Mouse (Mus musculus) forebrain, postnatal 0 days (tissue): ENCODE data around the gene Nme8. TPM values are rescaled to one million over a fixed set of nuclear protein-coding genes. Genes with fewer than 3 reads are reported as not detected.
A peak's percentile ranks its signal among the peaks of the same experiment; 100 is the strongest.

ENCODE experiments used
- ATAC-seq: fragments of 200-750 bp; cut with Nextera tagmentation; 2 replicates; pipeline ENCODE4 v1.8.0; 2017; ENCODE audit warnings: mild to moderate bottlenecking, moderate library complexity
- DNase-seq: peaks from one replicate; pipeline ENCODE4 v3.0.0-alpha.2; 2015
- H3K27ac ChIP-seq: fragments of 300-500 bp; sonication (generic); 2 replicates; pipeline ENCODE4 v1.5.1; 2014; ENCODE audit warnings: low read depth, mild to moderate bottlenecking, antibody characterized with exemption, low read length, moderate library complexity, mixed read lengths
- H3K27me3 ChIP-seq: fragments of 300-500 bp; sonication (generic); 2 replicates; pipeline ENCODE4 v1.6.1; 2014; ENCODE audit warnings: mild to moderate bottlenecking, low read length, mixed read lengths; ENCODE audit not compliant: insufficient read depth
- H3K36me3 ChIP-seq: fragments of 300-500 bp; sonication (generic); 2 replicates; pipeline ENCODE4 v1.6.1; 2014; ENCODE audit warnings: mild to moderate bottlenecking, moderate library complexity; ENCODE audit not compliant: insufficient read depth
- H3K4me1 ChIP-seq: fragments of 300-500 bp; sonication (generic); 2 replicates; pipeline ENCODE4 v1.6.1; 2014; ENCODE audit warnings: antibody characterized with exemption; ENCODE audit not compliant: insufficient read depth
- H3K4me2 ChIP-seq: fragments of 300-500 bp; sonication (generic); 2 replicates; pipeline ENCODE4 v1.6.1; 2014; ENCODE audit warnings: low read depth, mild to moderate bottlenecking, moderate library complexity
- H3K4me3 ChIP-seq: fragments of 300-500 bp; sonication (generic); 2 replicates; pipeline ENCODE4 v1.5.1; 2014; ENCODE audit warnings: low read depth, low read length, mixed read lengths
- H3K9ac ChIP-seq: fragments of 300-500 bp; sonication (generic); 2 replicates; pipeline ENCODE4 v1.6.1; 2014; ENCODE audit warnings: mild to moderate bottlenecking
- H3K9me3 ChIP-seq: fragments of 300-500 bp; sonication (generic); 2 replicates; pipeline ENCODE4 v1.6.1; 2016; ENCODE audit warnings: low read length
- CTCF ChIP-seq: sonication (generic); IDR thresholded peaks from 2 replicates; pipeline ENCODE4 v1.5.1; 2016; ENCODE audit warnings: antibody characterized with exemption, control low read depth, low read depth
- WGBS: fragments of 180-500 bp; shearing (Covaris S2); extraction: QIAGEN DNeasy Blood & Tissue Kit; methylation state at CpG from one replicate; pipeline ENCODE4 v1.1.7; 2014; 5-methylcytosine and 5-hydroxymethylcytosine counted together
- polyA plus RNA-seq: library from polyadenylated mRNA; unstranded; fragments of >200 nt; fragmentation: Nextera tagmentation; extraction: Ambion mirVana; gene quantifications from 2 replicates; pipeline ENCODE4 v1.2.1, GENCODE M21; 2015
- total RNA-seq: library from RNA; depleted of rRNA; stranded (reverse); fragments of >200 nt; gene quantifications from 2 replicates; pipeline ENCODE4 v1.2.3, GENCODE M21; 2014; rRNA removed

Nme8 gene
- total RNA-seq: not detected in 2 replicates
- not detected in 2 replicates for polyA plus RNA-seq

DNA sequence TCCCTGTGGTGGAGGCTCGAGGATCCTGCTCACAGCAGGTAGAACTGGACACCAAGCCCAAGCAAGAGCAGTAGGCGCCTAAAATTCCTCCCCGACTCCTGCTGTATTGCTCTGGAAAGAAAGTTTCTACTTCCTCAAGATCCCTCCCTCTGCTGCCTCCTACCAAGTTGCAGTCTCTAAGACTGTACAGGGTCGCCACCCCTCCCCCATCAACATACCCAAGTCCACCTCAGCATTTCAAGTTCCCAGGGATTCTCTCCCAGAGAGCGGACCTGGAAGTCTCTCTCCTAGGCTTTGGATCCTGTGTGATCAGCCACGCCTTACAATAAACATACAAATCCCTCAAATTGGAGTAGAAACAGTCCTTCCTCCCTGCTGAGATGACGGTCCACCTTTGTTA lies at the start of gene Nme8:
Nme8 (minus strand) TSS at position 5 of the 400 bp plus-strand sequence.
- Histone ChIP-seq H3K27ac (no peak within 1 kb of the TSS), H3K27me3 (no peaks in the 10 kb centered on the region; the same call in 1 of the 2 replicates), H3K4me2 (no peak within 1 kb of the TSS), H3K9ac (no peak within 1 kb of the TSS), H3K4me1 (no peaks in the 10 kb centered on the region), H3K36me3 (no peaks in the 10 kb centered on the region), H3K9me3 (no peaks in the 10 kb centered on the region), H3K4me3 (no peak within 1 kb of the TSS)
- DNase-seq (no peak), ATAC-seq (no peak)
- TF ChIP-seq CTCF: no peak
- WGBS: 20% methylated on average over 7 of the region's 7 CpGs

DNA sequence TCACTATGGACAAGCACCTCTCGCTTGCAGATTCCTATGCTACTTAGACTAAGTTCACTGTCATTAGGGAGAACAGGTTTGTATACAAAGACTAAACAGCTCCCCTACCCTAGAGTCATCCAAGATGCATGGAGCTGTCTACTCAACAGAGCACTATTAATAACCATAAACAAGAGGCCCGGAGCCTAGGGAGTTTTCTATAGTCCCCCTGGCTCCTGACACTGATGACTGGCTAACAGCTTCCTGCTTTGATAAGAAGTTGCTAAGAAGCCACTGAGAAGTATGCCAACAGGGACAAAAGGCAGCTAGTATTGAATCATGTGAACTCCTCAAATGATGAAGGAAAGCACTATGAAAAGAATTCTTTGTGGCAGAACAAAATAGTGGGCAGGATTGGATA lies 48.1 kb upstream of the Nme8 start:
- Histone ChIP-seq H3K27ac (no peak overlapping the region), H3K36me3 (no peaks in the 10 kb centered on the region), H3K27me3 (no peaks in the 10 kb centered on the region), H3K9me3 (no peaks in the 10 kb centered on the region), H3K4me2 (no peak overlapping the region), H3K4me3 (no peak overlapping the region), H3K4me1 (no peaks in the 10 kb centered on the region), H3K9ac (no peak overlapping the region)
- ATAC-seq: no peak
- TF ChIP-seq CTCF: no peak
- DNase-seq: no peak
- 39% methylated on average over 2 of the region's 2 CpGs for WGBS

DNA sequence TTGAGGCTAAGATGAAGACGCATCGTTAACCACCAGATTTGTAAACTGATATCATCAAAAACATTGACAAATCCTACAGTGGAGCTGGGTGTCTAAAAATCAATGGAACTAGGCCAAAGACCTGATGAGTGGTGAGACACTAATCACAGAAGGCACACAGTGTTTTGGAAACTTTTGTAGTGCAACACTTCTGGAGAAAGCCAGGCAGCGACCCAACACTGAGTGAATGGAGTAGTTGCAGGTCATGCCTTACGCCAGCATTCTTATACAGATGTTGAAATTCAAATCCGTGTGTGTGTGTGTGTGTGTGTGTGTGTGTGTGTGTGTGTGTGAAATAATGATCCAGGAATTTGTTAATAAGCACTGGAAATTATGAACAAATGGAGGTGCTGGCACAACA lies 46.9 kb upstream of the Nme8 start:
- no peak overlapping the region for H3K4me2 ChIP-seq
- no peak for ATAC-seq
- DNase-seq: no peak
- H3K4me3 ChIP-seq: no peak overlapping the region
- no peak overlapping the region for H3K9ac ChIP-seq
- no peaks in the 10 kb centered on the region for H3K4me1 ChIP-seq
- WGBS: 80% methylated on average over 5 of the region's 5 CpGs
- no peaks in the 10 kb centered on the region for H3K9me3 ChIP-seq
- H3K36me3 ChIP-seq: no peaks in the 10 kb centered on the region
- H3K27ac ChIP-seq: no peak overlapping the region
- no peak for TF ChIP-seq CTCF
- no peaks in the 10 kb centered on the region for H3K27me3 ChIP-seq

DNA sequence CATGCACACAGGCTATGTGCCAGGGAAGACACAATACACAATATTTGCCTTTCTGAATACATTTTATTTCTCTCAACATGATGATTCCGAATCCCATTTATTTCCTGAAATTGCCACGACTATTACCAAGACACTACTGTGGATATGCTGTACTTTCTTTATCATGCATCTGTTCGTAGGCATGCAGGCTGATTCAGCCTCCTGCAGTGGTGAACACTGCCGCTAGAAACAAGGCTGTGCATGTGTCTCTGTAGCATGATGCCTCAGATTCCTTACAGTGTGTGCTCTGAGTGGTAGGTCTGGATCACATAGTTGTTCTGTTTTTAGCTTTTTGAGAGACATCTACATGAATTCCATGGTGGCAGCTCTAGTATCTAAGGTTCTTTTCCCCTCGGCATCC lies 37.0 kb upstream of the Nme8 start:
- H3K27ac ChIP-seq: no peak overlapping the region
- no peak for TF ChIP-seq CTCF
- no peaks in the 10 kb centered on the region for H3K9me3 ChIP-seq
- no peak overlapping the region for H3K9ac ChIP-seq
- H3K4me3 ChIP-seq: no peak overlapping the region
- H3K4me2 ChIP-seq: no peak overlapping the region
- no peaks in the 10 kb centered on the region for H3K27me3 ChIP-seq
- H3K4me1 ChIP-seq: 0 out of 2 replicates have a peak, but pooled peaks cover 4% of the 10 kb centered on the region
- DNase-seq (peak; percentile 18), ATAC-seq (no peak; the same call in 1 of the 2 replicates)
- no peaks in the 10 kb centered on the region for H3K36me3 ChIP-seq
- WGBS: 71% methylated on average over 5 of the region's 5 CpGs

DNA sequence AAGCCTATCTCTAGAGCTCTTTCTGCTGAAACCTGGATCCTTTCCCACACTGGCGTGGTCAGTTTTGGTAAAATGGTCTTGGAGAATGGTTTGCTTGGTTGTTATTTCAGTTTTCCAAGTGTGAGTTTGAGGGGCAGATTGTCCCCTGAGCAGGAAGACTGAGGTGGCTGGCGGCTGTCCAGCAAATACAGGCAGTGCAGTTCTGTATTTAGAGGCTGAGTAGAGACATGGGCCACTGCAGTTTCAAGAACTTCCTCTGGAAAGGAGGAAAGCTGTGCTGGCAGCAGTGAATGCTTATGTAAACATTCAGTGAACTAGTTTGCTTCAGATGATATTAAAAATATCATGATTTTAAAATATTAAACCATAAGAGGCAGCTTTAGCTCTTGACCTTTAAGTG lies 33.2 kb upstream of the Nme8 start:
- no peak overlapping the region for H3K4me3 ChIP-seq
- no peak overlapping the region for H3K4me2 ChIP-seq
- ATAC-seq: no peak
- H3K9me3 ChIP-seq: no peaks in the 10 kb centered on the region
- no peaks in the 10 kb centered on the region for H3K27me3 ChIP-seq
- no peak for TF ChIP-seq CTCF
- no peak overlapping the region for H3K27ac ChIP-seq
- no peak for DNase-seq
- 0 out of 2 replicates have a peak, but pooled peaks cover 4% of the 10 kb centered on the region for H3K4me1 ChIP-seq
- WGBS: 81% methylated on average over 2 of the region's 2 CpGs
- no peak overlapping the region for H3K9ac ChIP-seq
- H3K36me3 ChIP-seq: no peaks in the 10 kb centered on the region

DNA sequence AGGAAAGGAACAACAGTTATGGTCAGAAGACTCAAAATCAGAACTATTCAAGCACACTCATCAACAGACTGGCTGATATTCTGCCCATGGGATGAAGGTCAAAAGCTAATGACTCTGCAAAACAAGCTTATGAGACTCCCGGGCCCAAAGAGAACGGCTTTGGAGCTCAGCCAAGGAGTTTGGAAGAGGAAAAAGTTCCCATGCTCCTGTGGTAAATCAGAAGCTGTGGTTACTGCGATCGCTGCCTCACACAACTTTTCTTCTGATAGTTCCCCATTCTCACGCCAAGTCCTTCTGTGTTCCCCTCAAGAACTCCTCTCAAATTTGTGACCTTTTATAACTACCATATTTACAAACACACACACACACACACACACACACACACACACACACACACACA lies 21.4 kb upstream of the Nme8 start:
- ATAC-seq (no peak), DNase-seq (no peak)
- Histone ChIP-seq H3K27me3 (no peaks in the 10 kb centered on the region), H3K9ac (no peak overlapping the region), H3K4me3 (no peak overlapping the region), H3K4me2 (no peak overlapping the region), H3K4me1 (no peaks in the 10 kb centered on the region), H3K9me3 (no peaks in the 10 kb centered on the region), H3K36me3 (no peaks in the 10 kb centered on the region), H3K27ac (no peak overlapping the region)
- 48% methylated on average over 5 of the region's 5 CpGs for WGBS
- no peak for TF ChIP-seq CTCF

DNA sequence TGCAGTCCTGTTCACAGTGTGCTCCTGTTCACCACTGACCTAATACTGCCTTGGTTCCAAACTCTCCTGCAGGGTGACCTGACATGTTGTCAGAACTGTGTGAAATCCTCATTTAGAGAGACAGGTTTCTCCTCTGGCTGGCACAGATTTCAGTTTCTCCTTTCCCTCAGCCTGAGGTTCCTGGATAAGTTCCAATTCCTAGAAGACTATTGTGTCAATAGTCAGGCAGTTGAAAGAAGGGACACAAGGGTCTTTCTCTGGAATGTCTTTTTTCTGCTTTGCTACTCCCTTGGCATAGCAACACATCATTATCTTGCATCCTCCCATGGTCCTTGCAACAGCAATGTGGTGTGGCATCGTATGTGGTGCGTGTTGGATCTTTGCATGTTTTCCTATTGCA lies 19.6 kb upstream of the Nme8 start:
- DNase-seq (no peak), ATAC-seq (no peak; the same call in 1 of the 2 replicates)
- no peak for TF ChIP-seq CTCF
- H3K9me3 ChIP-seq: no peaks in the 10 kb centered on the region
- H3K27me3 ChIP-seq: no peaks in the 10 kb centered on the region
- 39% methylated on average over 2 of the region's 2 CpGs for WGBS
- no peak overlapping the region for H3K4me3 ChIP-seq
- H3K36me3 ChIP-seq: no peaks in the 10 kb centered on the region
- H3K9ac ChIP-seq: no peak overlapping the region
- H3K4me1 ChIP-seq: no peaks in the 10 kb centered on the region
- no peak overlapping the region for H3K4me2 ChIP-seq
- no peak overlapping the region for H3K27ac ChIP-seq
